Mouse (Mus musculus) G1E (cell line): ENCODE data around the gene Cmklr1.

ENCODE experiments used
- CTCF ChIP-seq: IDR thresholded peaks from 2 replicates; pipeline ENCODE4 v1.5.1; 2012; ENCODE audit warnings: low read depth, low read length, inconsistent platforms, mixed read lengths
- GATA1 ChIP-seq: IDR thresholded peaks from 2 replicates; pipeline ENCODE4 v1.6.1; 2012; ENCODE audit warnings: borderline replicate concordance, low read length, inconsistent platforms, mixed read lengths
- TAL1 ChIP-seq: conservative IDR thresholded peaks from 2 replicates; pipeline ENCODE4 v1.6.1; 2012; ENCODE audit warnings: low read depth, low read length, inconsistent platforms, mixed read lengths

- TF ChIP-seq CTCF: no peak
- no peak for TF ChIP-seq TAL1
- TF ChIP-seq GATA1: no peak
These were observed 32.2 kb upstream of the Cmklr1 start for GRCm38 (mm10) chr5:113682472-113682871.
